Mouse (Mus musculus) layer of hippocampus, adult 9-10 months (tissue): ENCODE measurements around the gene Gbx2.
A peak's percentile ranks its signal among the peaks of the same experiment; 100 is the strongest.

ENCODE experiments used
- DNase-seq: peaks from one replicate; pipeline ENCODE4 v3.0.0; 2022; ENCODE audit warnings: low spot score

Gbx2 gene

GRCm38 (mm10) chr1:89931120-89931519 is at the start of gene Gbx2:
Gene Gbx2, minus strand, starts transcription at chr1:89931179.
- DNase-seq = no peak

GRCm38 (mm10) chr1:89977261-89977660 is 46.3 kb upstream of the Gbx2 start:
- DNase-seq = no peak

GRCm38 (mm10) chr1:89976411-89976810 is 45.4 kb upstream of the Gbx2 start:
- DNase-seq = no peak

GRCm38 (mm10) chr1:89974541-89974940 is 43.6 kb upstream of the Gbx2 start:
- no peak for DNase-seq

GRCm38 (mm10) chr1:89971848-89972247 is 40.9 kb upstream of the Gbx2 start:
- DNase-seq = no peak

GRCm38 (mm10) chr1:89969714-89970110 is 38.7 kb upstream of the Gbx2 start:
- no peak for DNase-seq

- DNase-seq = no peak
Observed at GRCm38 (mm10) chr1:89969072-89969713, 38.2 kb upstream of the Gbx2 start.

GRCm38 (mm10) chr1:89968111-89968851 is 37.3 kb upstream of the Gbx2 start:
- DNase-seq = no peak

- DNase-seq = no peak
Observed at GRCm38 (mm10) chr1:89967585-89967984, 36.6 kb upstream of the Gbx2 start.

- DNase-seq = no peak
Observed at GRCm38 (mm10) chr1:89964426-89964825, 33.4 kb upstream of the Gbx2 start.

- no peak for DNase-seq
Observed at GRCm38 (mm10) chr1:89963296-89963695, 32.3 kb upstream of the Gbx2 start.

- DNase-seq = no peak
Observed at GRCm38 (mm10) chr1:89962092-89962491, 31.1 kb upstream of the Gbx2 start.

GRCm38 (mm10) chr1:89959393-89959792 is 28.4 kb upstream of the Gbx2 start:
- DNase-seq = no peak

- DNase-seq = peak; percentile 45
Observed at GRCm38 (mm10) chr1:89943202-89943601, 12.2 kb upstream of the Gbx2 start.

- no peak for DNase-seq
Observed at GRCm38 (mm10) chr1:89942395-89942976, 11.5 kb upstream of the Gbx2 start.

- DNase-seq = no peak
Observed at GRCm38 (mm10) chr1:89941701-89942381, 10.9 kb upstream of the Gbx2 start.

GRCm38 (mm10) chr1:89940961-89941524 is 10.1 kb upstream of the Gbx2 start:
- no peak for DNase-seq

GRCm38 (mm10) chr1:89939981-89940726 is 9.2 kb upstream of the Gbx2 start:
- DNase-seq = no peak

- no peak for DNase-seq
Observed at GRCm38 (mm10) chr1:89939596-89939960, 8.6 kb upstream of the Gbx2 start.

GRCm38 (mm10) chr1:89938884-89939595 is 8.1 kb upstream of the Gbx2 start:
- no peak for DNase-seq
